Mouse (Mus musculus): ENCODE measurements around the gene Kif21b.

- TF ChIP-seq CTCF (IDR thresholded peaks at IDR 0.05; ENCODE audit: low read depth) (no peak), EP300 (IDR thresholded peaks at IDR 0.05; ENCODE audit: low read depth) (no peak)
These were observed 45.9 kb downstream of the Kif21b start for GRCm38 (mm10) chr1:136177085-136177484.
